Comparison of ENCODE assay signal across 8 mouse cellular contexts in the genomic region with DNA sequence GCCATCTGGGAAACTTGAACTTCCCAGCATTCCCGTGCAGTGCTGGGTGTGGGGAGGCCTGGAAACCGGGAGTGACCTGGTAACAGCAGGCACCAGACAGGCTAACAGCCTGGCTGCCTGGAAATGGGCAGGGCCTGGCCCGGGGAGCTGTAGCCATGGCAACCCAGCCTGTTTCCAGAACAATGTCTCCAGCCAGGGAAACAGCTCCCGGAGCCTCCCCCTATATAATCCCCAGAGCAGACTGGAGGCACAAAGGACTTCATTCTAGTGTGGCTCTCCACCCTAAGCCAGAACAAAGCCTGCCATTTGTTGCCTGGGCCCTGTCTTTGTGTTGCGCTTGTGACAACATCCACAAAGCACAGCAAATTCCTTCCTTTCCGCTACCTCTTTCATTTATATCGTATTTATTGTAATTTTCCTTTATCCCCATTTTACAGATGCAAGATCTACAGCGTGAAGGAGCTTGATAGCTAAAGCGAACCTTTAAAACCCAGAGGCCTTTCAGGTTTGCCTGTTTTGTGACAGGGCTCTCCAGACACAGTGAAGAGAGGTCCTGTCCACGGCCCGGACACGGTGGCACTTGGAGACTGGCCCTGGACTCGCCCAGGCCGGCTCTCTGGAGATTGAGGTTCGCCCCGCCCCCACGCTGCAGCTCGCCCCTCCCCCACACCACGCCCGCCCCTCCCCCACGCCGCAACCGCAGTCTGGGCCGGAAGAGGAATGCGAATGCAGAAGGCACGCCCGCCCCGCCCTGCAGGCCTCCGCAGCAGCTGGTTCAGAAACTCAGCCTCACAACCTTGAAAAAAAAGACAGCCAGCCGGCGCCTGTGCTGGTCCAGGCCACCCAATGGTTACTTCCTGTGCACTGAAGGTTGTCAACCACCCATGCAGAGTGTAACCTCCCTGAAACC. TPM values are rescaled to one million over a fixed set of nuclear protein-coding genes. Genes with fewer than 3 reads are reported as not detected.
DNase-seq lines count a peak whose midpoint lies in the region; ATAC-seq and TF ChIP-seq lines count a peak whose summit lies in the region.

No protein-coding gene starts in this region.

- 4% methylated on average over 26 of the region's 31 CpGs for WGBS in hindbrain, embryonic 16.5 days

- H3K4me2 ChIP-seq in hindbrain, embryonic 16.5 days (ENCODE audit: low read length): peak overlapping the region; percentile 35

- H3K4me3 ChIP-seq in gastrocnemius, adult 2 months: peak overlapping the region; percentile 28
- H3K4me3 ChIP-seq in hindbrain, embryonic 16.5 days (ENCODE audit: low read length): no peak overlapping the region
- H3K4me3 ChIP-seq in left cerebral cortex, adult 2 months: no peak overlapping the region

- peak overlapping the region; percentile 33; the same call in 1 of the 2 replicates for H3K9ac ChIP-seq in hindbrain, embryonic 16.5 days (ENCODE audit: low read depth, low read length)

- no peak for TF ChIP-seq CTCF in gastrocnemius, adult 2 months (IDR thresholded peaks at IDR 0.05)
- TF ChIP-seq CTCF in left cerebral cortex, adult 2 months (IDR thresholded peaks at IDR 0.05): no peak

- intact Hi-C loops in gastrocnemius, adult 2 months (cut with DNase I): no loop called here
- intact Hi-C loops in left cerebral cortex, adult 2 months (cut with DNase I): no loop called here

- H3K4me1 ChIP-seq in hindbrain, embryonic 16.5 days (ENCODE audit: control insufficient read depth, insufficient read depth, low read depth, low read length): peaks cover 20% of the 10 kb centered on the region

- H3K36me3 ChIP-seq in hindbrain, embryonic 16.5 days (ENCODE audit: control insufficient read depth, insufficient read depth, low read length): no peaks in the 10 kb centered on the region

- DNase-seq in adipocyte (ENCODE audit: low spot score): peak; percentile 56
- DNase-seq in embryo, embryonic 10 days (ENCODE audit: low spot score): peak; percentile 94
- peak; percentile 90 for DNase-seq in gastrocnemius, adult 2 months
- DNase-seq in left cerebral cortex, adult 2 months (ENCODE audit: extremely low spot score in 1 of 2, low spot score in 2 of 2): peak; percentile 72 to 77
- peak; percentile 85 to 93 for DNase-seq in lung, postnatal 4 days
- peak; percentile 74 for DNase-seq in retina, postnatal 7 days (ENCODE audit: low read depth, low spot score)
- peak; percentile 91 for DNase-seq in thymus, postnatal 4 days

- no peaks in the 10 kb centered on the region for H3K9me3 ChIP-seq in hindbrain, embryonic 16.5 days (ENCODE audit: control insufficient read depth, low read length)

- ATAC-seq in hindbrain, embryonic 16.5 days: peak; percentile 77

- H3K27me3 ChIP-seq in hindbrain, embryonic 16.5 days (replicated peaks; ENCODE audit: control insufficient read depth, insufficient read depth, low read length): no peaks in the 10 kb centered on the region

- H3K27ac ChIP-seq in gastrocnemius, adult 2 months: peak overlapping the region; percentile 91
- peak overlapping the region; percentile 89 for H3K27ac ChIP-seq in hindbrain, embryonic 16.5 days (ENCODE audit: low read depth, low read length)
- peak overlapping the region; percentile 86 for H3K27ac ChIP-seq in left cerebral cortex, adult 2 months

RNA-seq across cellular contexts. Expression of gene Atf7ip, which starts 35.4 kb away (rescaled TPM):
- total RNA-seq in gastrocnemius, adult 2 months (2021): 10 to 100 TPM; 43.4 to 46.9 TPM
- 30.4 and 33.9 TPM in 2 replicates for polyA plus RNA-seq in hindbrain, embryonic 16.5 days (2015; fragmentation: Nextera tagmentation; extraction: Ambion mirVana)
- 100 to 1,000 TPM; 119 to 122 TPM for total RNA-seq in left cerebral cortex, adult 2 months (2021)

RNA-seq across cellular contexts. Expression of gene E330021D16Rik, which starts 55.2 kb away (rescaled TPM):
- total RNA-seq in gastrocnemius, adult 2 months (2021): not detected
- not detected in 2 replicates for polyA plus RNA-seq in hindbrain, embryonic 16.5 days (2015; fragmentation: Nextera tagmentation; extraction: Ambion mirVana)
- total RNA-seq in left cerebral cortex, adult 2 months (2021): not detected
